Mouse (Mus musculus) heart, embryonic 14.5 days (tissue): ENCODE data around the gene Dmap1. TPM values are rescaled to one million over a fixed set of nuclear protein-coding genes. Genes with fewer than 3 reads are reported as not detected.
A peak's percentile ranks its signal among the peaks of the same experiment; 100 is the strongest.

ENCODE experiments used
- ATAC-seq: fragments of 200-750 bp; cut with Nextera tagmentation; 2 replicates; pipeline ENCODE4 v1.8.0; 2017; ENCODE audit warnings: low read depth, moderate TSS enrichment; ENCODE audit not compliant: insufficient number of reproducible peaks, insufficient read depth, low FRiP score
- H3K27ac ChIP-seq, 2 experiments: fragments of 200-500 bp in 1 of 2; fragments of 300-500 bp in 1 of 2; sonication (generic) in 1 of 2; replicated peaks in 1 of 2; 2 replicates each; pipeline ENCODE4 v1.5.1; 2012 to 2014; ENCODE audit warnings: low read depth in 2 of 2, low read length in 2 of 2, control low read depth in 1 of 2, mild to moderate bottlenecking in 1 of 2, mixed read lengths in 1 of 2; ENCODE audit not compliant: control insufficient read depth in 1 of 2, insufficient read depth in 1 of 2
- H3K27me3 ChIP-seq: fragments of 300-500 bp; sonication (generic); 2 replicates; pipeline ENCODE4 v1.6.1; 2014; ENCODE audit warnings: mild to moderate bottlenecking, low read length, control low read depth; ENCODE audit not compliant: control insufficient read depth, insufficient read depth
- H3K36me3 ChIP-seq: fragments of 300-500 bp; sonication (generic); 2 replicates; pipeline ENCODE4 v1.6.1; 2014; ENCODE audit warnings: mild to moderate bottlenecking, control low read depth, low read length, mixed read lengths; ENCODE audit not compliant: control insufficient read depth, insufficient read depth
- H3K4me1 ChIP-seq, 2 experiments: fragments of 200-500 bp in 1 of 2; fragments of 300-500 bp in 1 of 2; sonication (generic) in 1 of 2; 2 replicates each; pipeline ENCODE4 v1.6.1; 2012 to 2014; ENCODE audit warnings: low read length in 2 of 2, control low read depth in 1 of 2, mixed read lengths in 1 of 2; ENCODE audit not compliant: control insufficient read depth in 2 of 2, insufficient read depth in 2 of 2
- H3K4me2 ChIP-seq: fragments of 300-500 bp; sonication (generic); 2 replicates; pipeline ENCODE4 v1.6.1; 2014; ENCODE audit warnings: mild to moderate bottlenecking, low read length
- H3K4me3 ChIP-seq, 2 experiments: fragments of 200-500 bp in 1 of 2; fragments of 300-500 bp in 1 of 2; sonication (generic) in 1 of 2; 2 replicates each; pipeline ENCODE4 v1.5.1; 2012 to 2014; ENCODE audit warnings: low read length in 2 of 2, mild to moderate bottlenecking in 2 of 2, control low read depth in 1 of 2, low read depth in 1 of 2, moderate library complexity in 1 of 2; ENCODE audit not compliant: control insufficient read depth in 1 of 2, insufficient read depth in 1 of 2
- H3K9ac ChIP-seq: fragments of 300-500 bp; sonication (generic); 2 replicates; pipeline ENCODE4 v1.6.1; 2014; ENCODE audit warnings: mild to moderate bottlenecking, low read length
- H3K9me3 ChIP-seq: fragments of 300-500 bp; sonication (generic); 2 replicates; pipeline ENCODE4 v1.6.1; 2016; ENCODE audit warnings: low read length, control low read depth; ENCODE audit not compliant: control insufficient read depth
- WGBS: fragments of 180-500 bp; shearing (Covaris S2); extraction: QIAGEN DNeasy Blood & Tissue Kit; methylation state at CpG from one replicate; pipeline ENCODE4 v1.1.7; 2014; 5-methylcytosine and 5-hydroxymethylcytosine counted together
- polyA plus RNA-seq: library from polyadenylated mRNA; unstranded; fragments of >200 nt; fragmentation: Nextera tagmentation; extraction: Ambion mirVana; gene quantifications from 2 replicates; pipeline ENCODE4 v1.2.1, GENCODE M21; 2014

Dmap1 gene
- polyA plus RNA-seq, 1 experiment from 2014 or later: 46.4 TPM

DNA sequence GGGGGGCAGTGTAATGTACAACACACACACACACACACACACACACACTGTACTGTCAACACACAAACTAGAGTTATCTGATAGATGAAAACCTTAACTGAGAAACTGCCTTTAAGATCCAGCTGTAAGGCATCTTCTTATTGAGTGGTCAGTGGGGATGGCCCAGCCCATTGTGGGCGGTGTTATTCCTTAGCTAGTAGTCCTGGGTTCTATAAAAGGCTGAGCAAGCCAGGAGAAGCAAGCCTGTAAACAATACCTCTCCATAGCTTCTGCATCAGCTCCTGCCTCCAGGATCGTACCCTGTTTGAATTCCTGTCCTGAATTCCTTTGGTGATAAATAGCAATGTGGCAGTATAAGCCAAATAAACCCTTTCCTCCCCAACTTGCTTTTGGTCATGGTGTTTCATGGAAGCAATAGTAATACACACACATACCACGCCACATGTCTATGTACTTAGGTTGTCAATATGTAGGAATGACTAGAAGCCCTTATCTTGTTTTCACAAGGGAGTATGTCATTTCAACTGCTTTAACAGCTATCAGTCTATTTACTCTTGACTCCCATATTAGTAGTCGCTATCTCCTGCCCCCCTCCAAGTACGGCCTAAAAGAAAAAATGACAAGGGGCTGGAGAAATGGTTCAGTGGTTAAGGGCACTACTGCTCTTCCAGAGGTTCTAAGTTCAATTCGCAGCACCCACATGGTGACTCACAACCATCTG lies 1.1 kb upstream of the Dmap1 start:
- Histone ChIP-seq H3K4me2 (no peak overlapping the region), H3K9me3 (no peaks in the 10 kb centered on the region), H3K9ac (no peak overlapping the region), H3K36me3 (peaks cover 28% of the 10 kb centered on the region), H3K27me3 (peaks cover 3% of the 10 kb centered on the region; the same call in 1 of the 2 replicates), H3K27ac (no peak overlapping the region), H3K4me1 (peaks cover 3 to 7% of the 10 kb centered on the region in 2 experiments; a peak in 3 of 4 replicates), H3K4me3 (no peak overlapping the region)
- 57% methylated on average over 6 of the region's 6 CpGs for WGBS
- ATAC-seq: no peak

- Histone ChIP-seq H3K27ac (no peak overlapping the region), H3K4me2 (peak overlapping the region; percentile 93), H3K27me3 (peaks cover 3% of the 10 kb centered on the region; the same call in 1 of the 2 replicates), H3K9me3 (no peaks in the 10 kb centered on the region), H3K36me3 (peaks cover 35% of the 10 kb centered on the region), H3K4me3 (peak overlapping the region; percentile 96 to 99), H3K9ac (peak overlapping the region; percentile 94), H3K4me1 (peaks cover 3 to 7% of the 10 kb centered on the region in 2 experiments; a peak in 3 of 4 replicates)
- no peak for ATAC-seq
Observed at GRCm38 (mm10) chr4:117682463-117682862, 390 bp upstream of the Dmap1 start.

DNA sequence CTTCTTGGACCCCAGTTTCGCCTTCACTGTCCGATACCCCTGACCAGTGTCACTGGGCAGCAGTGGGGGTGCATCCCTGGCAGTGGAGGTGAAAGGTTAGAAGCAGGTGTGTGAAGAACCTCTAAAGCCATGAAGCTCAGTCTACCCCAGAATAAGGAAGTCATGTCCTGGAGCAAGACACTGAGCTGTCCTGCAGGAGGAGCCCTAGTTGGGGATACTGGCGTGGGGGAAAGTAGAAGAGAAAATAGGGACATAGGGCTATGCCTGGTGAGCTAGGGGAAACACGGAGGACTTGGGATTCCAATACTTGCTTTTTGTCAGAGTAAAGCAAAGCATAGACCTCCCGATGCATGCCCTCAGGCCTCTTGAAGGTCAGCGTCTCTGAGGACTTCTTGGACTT lies 1.1 kb downstream of the Dmap1 start:
- WGBS: 85% methylated on average over 6 of the region's 6 CpGs

DNA sequence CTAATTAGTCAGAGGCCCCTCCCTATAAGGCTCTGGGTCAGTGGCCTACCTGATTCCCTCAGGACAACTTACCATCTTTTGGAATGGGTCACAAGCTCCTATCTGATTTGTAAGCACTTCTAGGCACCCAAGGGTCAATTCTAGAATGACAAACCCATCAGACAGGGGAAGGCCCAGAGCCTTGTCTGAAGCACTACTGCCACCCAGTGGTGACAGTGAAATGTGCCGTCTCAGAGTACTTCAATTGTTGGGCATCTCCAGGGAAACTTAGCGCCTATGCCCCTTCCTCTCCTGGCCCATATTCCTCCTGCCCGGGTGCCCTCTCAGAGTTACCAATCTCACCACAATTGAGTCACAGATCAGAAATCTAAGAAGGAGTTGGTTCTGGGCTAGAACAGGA lies 5.2 kb downstream of the Dmap1 start:
- H3K4me3 ChIP-seq: no peak overlapping the region
- peaks cover 3 to 4% of the 10 kb centered on the region in 2 experiments; a peak in 3 of 4 replicates for H3K4me1 ChIP-seq
- ATAC-seq: no peak
- H3K9ac ChIP-seq: no peak overlapping the region
- peaks cover 80% of the 10 kb centered on the region for H3K36me3 ChIP-seq
- H3K27ac ChIP-seq: no peak overlapping the region
- no peaks in the 10 kb centered on the region for H3K27me3 ChIP-seq
- H3K9me3 ChIP-seq: no peaks in the 10 kb centered on the region
- WGBS: 21% methylated on average over 3 of the region's 3 CpGs
- H3K4me2 ChIP-seq: no peak overlapping the region

More for the DNA sequence above, 1.1 kb downstream of the Dmap1 start:
- Histone ChIP-seq H3K4me2 (peak overlapping the region; percentile 93), H3K9ac (0 out of 2 replicates have a peak overlapping the region, but pooled peaks have one; percentile 94), H3K27me3 (peaks cover 3% of the 10 kb centered on the region; the same call in 1 of the 2 replicates), H3K4me1 (peaks cover 3 to 7% of the 10 kb centered on the region in 2 experiments; a peak in 3 of 4 replicates), H3K27ac (no peak overlapping the region), H3K9me3 (no peaks in the 10 kb centered on the region), H3K36me3 (peaks cover 49% of the 10 kb centered on the region), H3K4me3 (no peak overlapping the region; a peak in 1 of 4 replicates)
- ATAC-seq: no peak

DNA sequence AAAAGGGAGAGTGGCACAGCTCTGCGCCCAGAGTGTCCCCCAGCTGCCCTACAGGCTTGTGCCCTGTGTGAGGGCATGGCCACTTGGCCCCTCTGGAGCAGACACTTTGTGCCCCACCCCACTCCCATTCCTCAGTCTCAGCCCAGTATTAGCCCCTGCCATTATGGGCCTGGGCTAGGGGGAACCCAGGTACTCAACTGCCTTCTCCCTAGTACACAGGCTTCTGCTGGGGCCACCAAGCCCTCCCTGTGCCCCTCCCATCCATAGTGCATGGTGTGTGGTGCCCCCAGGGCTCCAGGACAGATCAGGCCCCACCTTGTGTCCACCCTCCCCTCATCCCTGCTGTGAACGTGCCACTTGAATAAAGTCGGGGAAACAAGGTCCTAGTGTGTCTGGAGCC lies 8.2 kb downstream of the Dmap1 start:
- Histone ChIP-seq H3K36me3 (peaks cover 60% of the 10 kb centered on the region), H3K4me2 (no peak overlapping the region), H3K4me1 (no peaks in the 10 kb centered on the region), H3K27me3 (no peaks in the 10 kb centered on the region), H3K9ac (no peak overlapping the region), H3K4me3 (no peak overlapping the region), H3K27ac (no peak overlapping the region), H3K9me3 (no peaks in the 10 kb centered on the region)
- WGBS: 75% methylated on average over 3 of the region's 3 CpGs
- ATAC-seq: 0 out of 2 replicates have a peak, but pooled peaks have one; percentile 23

- 72% methylated on average over 9 of the region's 9 CpGs for WGBS
- H3K27ac ChIP-seq: no peak overlapping the region
- no peak overlapping the region for H3K4me3 ChIP-seq
- no peak overlapping the region for H3K4me2 ChIP-seq
- peaks cover 41% of the 10 kb centered on the region for H3K36me3 ChIP-seq
- no peaks in the 10 kb centered on the region for H3K9me3 ChIP-seq
- no peaks in the 10 kb centered on the region for H3K27me3 ChIP-seq
- H3K4me1 ChIP-seq: no peaks in the 10 kb centered on the region
- no peak overlapping the region for H3K9ac ChIP-seq
- ATAC-seq: no peak
Observed at GRCm38 (mm10) chr4:117672042-117672441, 10.0 kb downstream of the Dmap1 start.

- Histone ChIP-seq H3K27ac (no peak overlapping the region), H3K9me3 (no peaks in the 10 kb centered on the region), H3K27me3 (no peaks in the 10 kb centered on the region), H3K4me1 (no peaks in the 10 kb centered on the region), H3K9ac (no peak overlapping the region), H3K4me3 (no peak overlapping the region), H3K36me3 (peaks cover 20% of the 10 kb centered on the region), H3K4me2 (no peak overlapping the region)
- 66% methylated on average over 7 of the region's 7 CpGs for WGBS
- ATAC-seq: no peak
Observed at GRCm38 (mm10) chr4:117669874-117670273, 12.2 kb downstream of the Dmap1 start.
